Mouse (Mus musculus): ENCODE measurements around the gene Pik3r4.

- TF ChIP-seq CTCF (IDR thresholded peaks at IDR 0.05; ENCODE audit: low read depth, low read length) (no peak), POLR2A (IDR thresholded peaks at IDR 0.05; ENCODE audit: extremely low read depth, insufficient read depth, low read length) (no peak)
Measured at GRCm38 (mm10) chr9:105633961-105634360, 8.8 kb upstream of the Pik3r4 start.
